ENCODE assay signal across 12 mouse cellular contexts in the genomic region with DNA sequence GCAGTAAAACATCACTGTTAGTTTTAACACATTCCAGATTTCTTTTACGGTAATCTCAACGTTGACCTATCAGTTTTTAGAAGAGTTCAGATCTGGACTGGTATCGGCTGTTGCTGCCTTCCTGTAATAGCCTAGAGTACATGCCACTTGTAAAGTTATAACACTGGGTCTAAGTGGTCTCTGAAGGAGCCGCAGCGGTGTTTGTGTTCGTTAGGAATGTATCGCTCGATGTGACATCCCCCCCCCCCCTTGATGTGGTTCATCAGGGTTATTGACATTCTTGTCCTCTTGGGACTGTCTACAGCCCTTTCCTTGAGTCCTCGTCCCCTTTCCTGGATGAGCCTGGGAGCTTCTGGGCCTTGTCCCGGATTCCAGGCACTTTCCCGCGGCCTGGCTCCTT. TPM values are rescaled to one million over a fixed set of nuclear protein-coding genes. Genes with fewer than 3 reads are reported as not detected.
A peak's percentile ranks its signal among the peaks of the same experiment; 100 is the strongest.
DNase-seq lines count a peak whose midpoint lies in the region; ATAC-seq lines count a peak whose summit lies in the region.
"Had no signal": no experiment of that assay in that cellular context is flagged by ENCODE, and none has a peak within 500 bp of the region (broad histone marks: within the 10 kb centered on the region; RNA-seq: fewer than 3 reads in every experiment).

No protein-coding gene starts in this region.

- H3K9ac ChIP-seq in kidney, embryonic 14.5 days (ENCODE audit: low read depth, low read length) = peak overlapping the region; percentile 85; the same call in 1 of the 2 replicates
- peak overlapping the region; percentile 90 for H3K9ac ChIP-seq in embryonic facial prominence, embryonic 13.5 days
- H3K9ac ChIP-seq in hindbrain, embryonic 16.5 days (ENCODE audit: low read depth, low read length) = no peak overlapping the region
- H3K9ac ChIP-seq in midbrain, embryonic 15.5 days = no peak overlapping the region

- DNase-seq in kidney, adult 8-10 months = no peak
- no peak for DNase-seq in right cerebral cortex, postnatal 25 days
- no peak for DNase-seq in thymus, postnatal 4 days
- DNase-seq in cerebellum, postnatal 25 days = no peak
- DNase-seq: adrenal gland, adult 2 months; cerebellum, postnatal 36 days; heart, postnatal 4 days had no signal

- peak overlapping the region; percentile 87 for H3K4me2 ChIP-seq in kidney, embryonic 14.5 days (replicated peaks; ENCODE audit: low read depth, low read length)
- H3K4me2 ChIP-seq in embryonic facial prominence, embryonic 13.5 days = peak overlapping the region; percentile 79
- peak overlapping the region; percentile 96 for H3K4me2 ChIP-seq in hindbrain, embryonic 16.5 days (ENCODE audit: low read length)
- peak overlapping the region; percentile 99 for H3K4me2 ChIP-seq in midbrain, embryonic 15.5 days

- WGBS in kidney, embryonic 14.5 days = 13% methylated on average over 12 of the region's 12 CpGs
- 7% methylated on average over 12 of the region's 12 CpGs for WGBS in embryonic facial prominence, embryonic 13.5 days
- WGBS in hindbrain, embryonic 16.5 days = 17% methylated on average over 12 of the region's 12 CpGs
- 15% methylated on average over 12 of the region's 12 CpGs for WGBS in midbrain, embryonic 15.5 days

- no peak for ATAC-seq in kidney, embryonic 14.5 days (ENCODE audit: low FRiP score, low TSS enrichment)
- no peak for ATAC-seq in embryonic facial prominence, embryonic 13.5 days (ENCODE audit: insufficient number of reproducible peaks, insufficient read depth, low FRiP score, low TSS enrichment, low read depth)
- no peak for ATAC-seq in hindbrain, embryonic 16.5 days
- ATAC-seq in midbrain, embryonic 15.5 days (replicated peaks) = no peak

- H3K27me3 ChIP-seq in kidney, embryonic 14.5 days (ENCODE audit: control insufficient read depth, insufficient read depth, low read length) = peaks cover 4% of the 10 kb centered on the region
- H3K27me3 ChIP-seq in embryonic facial prominence, embryonic 13.5 days = no peaks in the 10 kb centered on the region
- peaks cover 3% of the 10 kb centered on the region for H3K27me3 ChIP-seq in hindbrain, embryonic 16.5 days (replicated peaks; ENCODE audit: control insufficient read depth, insufficient read depth, low read length)
- peaks cover 16% of the 10 kb centered on the region for H3K27me3 ChIP-seq in midbrain, embryonic 15.5 days (replicated peaks)

- H3K36me3 ChIP-seq in kidney, embryonic 14.5 days (ENCODE audit: control insufficient read depth, insufficient read depth, low read length) = no peaks in the 10 kb centered on the region
- no peaks in the 10 kb centered on the region for H3K36me3 ChIP-seq in embryonic facial prominence, embryonic 13.5 days
- no peaks in the 10 kb centered on the region for H3K36me3 ChIP-seq in hindbrain, embryonic 16.5 days (ENCODE audit: control insufficient read depth, insufficient read depth, low read length)
- no peaks in the 10 kb centered on the region for H3K36me3 ChIP-seq in midbrain, embryonic 15.5 days (replicated peaks)

- peaks cover 42% of the 10 kb centered on the region for H3K4me1 ChIP-seq in kidney, embryonic 14.5 days (ENCODE audit: control insufficient read depth, insufficient read depth, low read length)
- peaks cover 54% of the 10 kb centered on the region for H3K4me1 ChIP-seq in embryonic facial prominence, embryonic 13.5 days
- H3K4me1 ChIP-seq in hindbrain, embryonic 16.5 days (ENCODE audit: control insufficient read depth, insufficient read depth, low read depth, low read length) = peaks cover 15% of the 10 kb centered on the region
- peaks cover 21% of the 10 kb centered on the region for H3K4me1 ChIP-seq in midbrain, embryonic 15.5 days

- peak overlapping the region; percentile 90; the same call in 1 of the 2 replicates for H3K27ac ChIP-seq in kidney, embryonic 14.5 days (ENCODE audit: low read depth, low read length)
- peak overlapping the region; percentile 81; the same call in 1 of the 2 replicates for H3K27ac ChIP-seq in embryonic facial prominence, embryonic 13.5 days
- no peak overlapping the region for H3K27ac ChIP-seq in hindbrain, embryonic 16.5 days (ENCODE audit: low read depth, low read length)
- H3K27ac ChIP-seq in midbrain, embryonic 15.5 days = no peak overlapping the region

- H3K9me3 ChIP-seq in kidney, embryonic 14.5 days (ENCODE audit: control insufficient read depth, low read length) = no peaks in the 10 kb centered on the region
- H3K9me3 ChIP-seq in embryonic facial prominence, embryonic 13.5 days = no peaks in the 10 kb centered on the region
- no peaks in the 10 kb centered on the region for H3K9me3 ChIP-seq in hindbrain, embryonic 16.5 days (ENCODE audit: control insufficient read depth, low read length)
- no peaks in the 10 kb centered on the region for H3K9me3 ChIP-seq in midbrain, embryonic 15.5 days

- H3K4me3 ChIP-seq in kidney, embryonic 14.5 days (ENCODE audit: low read length) = peak overlapping the region; percentile 96
- H3K4me3 ChIP-seq in embryonic facial prominence, embryonic 13.5 days = peak overlapping the region; percentile 75
- peak overlapping the region; percentile 99 for H3K4me3 ChIP-seq in hindbrain, embryonic 16.5 days (ENCODE audit: low read length)
- peak overlapping the region; percentile 89 for H3K4me3 ChIP-seq in midbrain, embryonic 15.5 days

RNA-seq across cellular contexts. Expression of a gene that starts 1.7 kb away (rescaled TPM):
- 6.8 and 9.2 TPM in 2 replicates for polyA plus RNA-seq in kidney, embryonic 14.5 days (2014; fragmentation: Nextera tagmentation; extraction: Ambion mirVana)
- polyA plus RNA-seq in embryonic facial prominence, embryonic 13.5 days (2015; fragmentation: Nextera tagmentation; extraction: Ambion mirVana) = 6.8 and 6.9 TPM in 2 replicates
- 2.5 and 2.8 TPM in 2 replicates for polyA plus RNA-seq in hindbrain, embryonic 16.5 days (2015; fragmentation: Nextera tagmentation; extraction: Ambion mirVana)
- polyA plus RNA-seq in midbrain, embryonic 15.5 days (2015; fragmentation: Nextera tagmentation; extraction: Ambion mirVana) = 2.2 and 2.3 TPM in 2 replicates

RNA-seq across cellular contexts. Expression of a gene that starts 46.2 kb away (rescaled TPM):
- polyA plus RNA-seq in kidney, embryonic 14.5 days (2014; fragmentation: Nextera tagmentation; extraction: Ambion mirVana) = 0.99 and 1.4 TPM in 2 replicates
- 0.21 and 0.28 TPM in 2 replicates for polyA plus RNA-seq in embryonic facial prominence, embryonic 13.5 days (2015; fragmentation: Nextera tagmentation; extraction: Ambion mirVana)
- polyA plus RNA-seq in hindbrain, embryonic 16.5 days (2015; fragmentation: Nextera tagmentation; extraction: Ambion mirVana) = 0.32 and 0.48 TPM in 2 replicates
- 0.23 and 0.29 TPM in 2 replicates for polyA plus RNA-seq in midbrain, embryonic 15.5 days (2015; fragmentation: Nextera tagmentation; extraction: Ambion mirVana)
- polyA plus RNA-seq: adrenal gland, adult 2 months; liver, adult 2 months had no signal

Comparison
In these comparisons a context has a peak if more than half of its experiments do, and no peak if none do; other contexts are left out.
1. H3K27ac ChIP-seq: peak in kidney, embryonic 14.5 days (single experiment) and embryonic facial prominence, embryonic 13.5 days (single experiment); none in hindbrain, embryonic 16.5 days (single experiment) and midbrain, embryonic 15.5 days (single experiment).
2. H3K9ac ChIP-seq: peak in kidney, embryonic 14.5 days (single experiment) and embryonic facial prominence, embryonic 13.5 days (single experiment); none in hindbrain, embryonic 16.5 days (single experiment) and midbrain, embryonic 15.5 days (single experiment).
3. Peak in every context shown above with its lines, with median percentiles within 50 percentile points of each other: H3K4me2 ChIP-seq and H3K4me3 ChIP-seq.